Mouse (Mus musculus) neural tube, embryonic 11.5 days (tissue): Measurements from ENCODE around the gene Smok3b. TPM values are rescaled to one million over a fixed set of nuclear protein-coding genes. Genes with fewer than 3 reads are reported as not detected.

Source experiments
- ATAC-seq: fragments of 200-750 bp; cut with Nextera tagmentation; 2 replicates; pipeline ENCODE4 v1.8.0; 2017; ENCODE audit warnings: moderate number of reproducible peaks, mild to moderate bottlenecking, moderate TSS enrichment, moderate library complexity; ENCODE audit not compliant: insufficient read depth, low FRiP score, low TSS enrichment
- DNase-seq: peaks from one replicate; pipeline ENCODE4 v3.0.0-alpha.2; 2015; ENCODE audit warnings: low spot score
- H3K27ac ChIP-seq: fragments of 300-500 bp; sonication (generic); 2 replicates; pipeline ENCODE4 v1.5.1; 2014; ENCODE audit warnings: low read depth, mild to moderate bottlenecking, low read length
- H3K27me3 ChIP-seq: fragments of 300-500 bp; sonication (generic); 2 replicates; pipeline ENCODE4 v1.6.1; 2014; ENCODE audit warnings: mild to moderate bottlenecking, low read length, mixed read lengths; ENCODE audit not compliant: control insufficient read depth, insufficient read depth
- H3K36me3 ChIP-seq: fragments of 300-500 bp; sonication (generic); 2 replicates; pipeline ENCODE4 v1.6.1; 2014; ENCODE audit warnings: mild to moderate bottlenecking, low read length, moderate library complexity, mixed read lengths; ENCODE audit not compliant: control insufficient read depth, insufficient read depth
- H3K4me1 ChIP-seq: fragments of 300-500 bp; sonication (generic); 2 replicates; pipeline ENCODE4 v1.6.1; 2014; ENCODE audit warnings: low read length, mixed read lengths; ENCODE audit not compliant: control insufficient read depth, insufficient read depth
- H3K4me2 ChIP-seq: fragments of 300-500 bp; sonication (generic); 2 replicates; pipeline ENCODE4 v1.6.1; 2014; ENCODE audit warnings: low read depth, mild to moderate bottlenecking, moderate library complexity
- H3K4me3 ChIP-seq: fragments of 300-500 bp; sonication (generic); 2 replicates; pipeline ENCODE4 v1.5.1; 2014; ENCODE audit warnings: low read depth, low read length
- H3K9ac ChIP-seq: fragments of 300-500 bp; sonication (generic); 2 replicates; pipeline ENCODE4 v1.6.1; 2014; ENCODE audit warnings: mild to moderate bottlenecking, low read length
- H3K9me3 ChIP-seq: fragments of 300-500 bp; sonication (generic); 2 replicates; pipeline ENCODE4 v1.6.1; 2016; ENCODE audit warnings: low read length; ENCODE audit not compliant: control insufficient read depth
- WGBS: fragments of 180-500 bp; shearing (Covaris S2); extraction: QIAGEN DNeasy Blood & Tissue Kit; methylation state at CpG from one replicate; pipeline ENCODE4 v1.1.7; 2014; 5-methylcytosine and 5-hydroxymethylcytosine counted together
- polyA plus RNA-seq: library from polyadenylated mRNA; unstranded; fragments of >200 nt; fragmentation: Nextera tagmentation; extraction: Ambion mirVana; gene quantifications from 2 replicates; pipeline ENCODE4 v1.2.1, GENCODE M21; 2014

Gene Smok3b
- polyA plus RNA-seq, 1 experiment from 2014 or later, result not detected

DNA sequence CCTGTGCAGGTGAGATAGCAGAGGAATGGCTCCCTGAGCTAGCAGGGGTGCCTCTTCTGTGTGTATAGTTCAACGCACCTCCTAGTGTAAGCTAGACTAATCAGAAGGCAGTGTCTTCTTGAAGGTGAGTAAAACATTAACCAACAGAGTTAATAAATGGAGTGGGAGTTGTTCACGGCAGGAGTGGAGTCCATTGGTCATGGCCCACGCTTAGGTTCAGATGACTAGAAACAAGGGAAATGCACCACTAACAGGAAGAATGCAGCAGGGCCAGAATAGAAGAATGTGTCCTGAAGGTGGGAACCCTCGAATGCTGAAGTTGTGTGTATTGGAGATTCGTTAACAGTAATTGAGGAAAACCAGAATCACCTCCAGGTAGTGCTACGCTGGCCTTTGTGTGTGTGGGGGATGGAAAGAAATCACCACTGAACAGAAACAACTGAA is 67.9 kb downstream of the Smok3b start:
- no peak overlapping the region for H3K9ac ChIP-seq
- DNase-seq (no peak), ATAC-seq (no peak)
- no peak overlapping the region for H3K4me3 ChIP-seq
- H3K27ac ChIP-seq, result no peak overlapping the region
- H3K4me1 ChIP-seq, result peaks cover 4% of the 10 kb centered on the region; the same call in 1 of the 2 replicates
- no peaks in the 10 kb centered on the region for H3K27me3 ChIP-seq
- H3K36me3 ChIP-seq, result peaks cover 3% of the 10 kb centered on the region
- no peak overlapping the region for H3K4me2 ChIP-seq
- no peaks in the 10 kb centered on the region for H3K9me3 ChIP-seq
- 73% methylated on average over 6 of the region's 6 CpGs for WGBS

- H3K4me3 ChIP-seq, result no peak overlapping the region
- H3K9ac ChIP-seq, result no peak overlapping the region
- H3K9me3 ChIP-seq, result no peaks in the 10 kb centered on the region
- H3K27me3 ChIP-seq, result no peaks in the 10 kb centered on the region
- H3K4me1 ChIP-seq, result peaks cover 4% of the 10 kb centered on the region; the same call in 1 of the 2 replicates
- no peak overlapping the region for H3K4me2 ChIP-seq
- 83% methylated on average over 3 of the region's 3 CpGs for WGBS
- DNase-seq (no peak), ATAC-seq (no peak)
- H3K36me3 ChIP-seq, result peaks cover 9% of the 10 kb centered on the region
- H3K27ac ChIP-seq, result no peak overlapping the region
These were observed 69.0 kb downstream of the Smok3b start for GRCm38 (mm10) chr5:138090271-138090670.

DNA sequence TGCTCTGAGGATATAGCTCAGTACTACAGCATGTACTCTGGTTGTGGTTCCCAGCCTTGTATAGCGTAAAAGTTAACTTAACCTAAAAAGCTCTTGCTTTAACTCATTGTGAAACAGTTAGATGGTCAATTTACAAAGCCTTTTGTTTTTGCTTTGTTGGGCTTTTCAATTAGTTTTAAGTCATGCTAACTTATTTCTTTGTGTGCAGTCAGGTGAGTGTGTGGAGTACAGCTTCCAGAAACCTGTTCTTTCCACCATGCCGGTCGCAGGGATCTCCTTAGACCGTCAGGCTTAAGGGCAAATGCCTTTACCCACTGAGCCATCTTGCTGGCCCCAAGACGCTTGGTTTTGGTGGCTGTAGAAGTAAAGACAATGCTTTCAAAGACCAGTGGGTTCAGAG is 69.5 kb downstream of the Smok3b start:
- H3K9me3 ChIP-seq, result no peaks in the 10 kb centered on the region
- H3K9ac ChIP-seq, result no peak overlapping the region
- H3K36me3 ChIP-seq, result peaks cover 9% of the 10 kb centered on the region
- H3K4me2 ChIP-seq, result no peak overlapping the region
- H3K27ac ChIP-seq, result no peak overlapping the region
- no peaks in the 10 kb centered on the region for H3K27me3 ChIP-seq
- H3K4me3 ChIP-seq, result no peak overlapping the region
- DNase-seq (no peak), ATAC-seq (no peak)
- H3K4me1 ChIP-seq, result peaks cover 4% of the 10 kb centered on the region; the same call in 1 of the 2 replicates
- WGBS, result 95% methylated on average over 5 of the region's 5 CpGs

GRCm38 (mm10) chr5:138092771-138093170 is 71.5 kb downstream of the Smok3b start:
- DNase-seq, result no peak
- no peaks in the 10 kb centered on the region for H3K27me3 ChIP-seq
- H3K36me3 ChIP-seq, result peaks cover 21% of the 10 kb centered on the region

GRCm38 (mm10) chr5:138094474-138094873 is 73.2 kb downstream of the Smok3b start:
- DNase-seq, result no peak
- H3K36me3 ChIP-seq, result peaks cover 34% of the 10 kb centered on the region
- no peaks in the 10 kb centered on the region for H3K4me1 ChIP-seq
- WGBS, result 96% methylated on average over 6 of the region's 6 CpGs
- no peaks in the 10 kb centered on the region for H3K27me3 ChIP-seq
- H3K9ac ChIP-seq, result no peak overlapping the region
- no peak overlapping the region for H3K27ac ChIP-seq
- no peaks in the 10 kb centered on the region for H3K9me3 ChIP-seq
- H3K4me3 ChIP-seq, result no peak overlapping the region
- H3K4me2 ChIP-seq, result no peak overlapping the region
- ATAC-seq, result no peak

More at GRCm38 (mm10) chr5:138092771-138093170, 71.5 kb downstream of the Smok3b start:
- Histone ChIP-seq H3K9ac (no peak overlapping the region), H3K27ac (no peak overlapping the region), H3K4me1 (no peaks in the 10 kb centered on the region), H3K9me3 (no peaks in the 10 kb centered on the region), H3K4me3 (no peak overlapping the region), H3K4me2 (no peak overlapping the region)
- no peak for ATAC-seq
- 94% methylated on average over 4 of the region's 4 CpGs for WGBS

Other genes with a start within 250 kb of the Smok3b start
- 71.1 and 71.2 TPM in 2 replicates for gene Ppp1r35, start 242.6 kb upstream of the Smok3b start, polyA plus RNA-seq
- 10.0 and 10.7 TPM in 2 replicates for gene Mepce, start 233.8 kb upstream of the Smok3b start, polyA plus RNA-seq
- gene Zcwpw1, start 233.6 kb upstream of the Smok3b start, polyA plus RNA-seq, result 11.4 and 11.5 TPM in 2 replicates
- gene Pilra, start 185.1 kb upstream of the Smok3b start, polyA plus RNA-seq, result 0.33 and 0.84 TPM in 2 replicates
- gene Pilrb1, start 163.3 kb upstream of the Smok3b start, polyA plus RNA-seq, result not detected in 2 replicates
- gene Pilrb2, start 149.6 kb upstream of the Smok3b start, polyA plus RNA-seq, result not detected in 2 replicates
- 0.08 TPM in 1 of 2 replicates, not detected in the other for gene Cyp3a13, start 99.8 kb upstream of the Smok3b start, polyA plus RNA-seq
- gene Gjc3, start 58.3 kb upstream of the Smok3b start, polyA plus RNA-seq, result 0.09 TPM in 1 of 2 replicates, not detected in the other
- not detected in 2 replicates for gene Azgp1, start 39.9 kb upstream of the Smok3b start, polyA plus RNA-seq
- not detected in 2 replicates for gene Smok3a, start 168 bp upstream of the Smok3b start, polyA plus RNA-seq
- not detected in 2 replicates for gene Smok3c, start 31.8 kb downstream of the Smok3b start, polyA plus RNA-seq
- 43.8 and 45.1 TPM in 2 replicates for gene Zkscan1, start 63.7 kb downstream of the Smok3b start, polyA plus RNA-seq
- 126 and 128 TPM in 2 replicates for gene Zscan21, start 95.5 kb downstream of the Smok3b start, polyA plus RNA-seq
- gene Zfp113, start 134.3 kb downstream of the Smok3b start, polyA plus RNA-seq, result 25.5 and 27.8 TPM in 2 replicates
- 316 and 319 TPM in 2 replicates for gene Cops6, start 139.6 kb downstream of the Smok3b start, polyA plus RNA-seq
- gene Ap4m1, start 150.6 kb downstream of the Smok3b start, polyA plus RNA-seq, result 15.7 and 17.2 TPM in 2 replicates
- 272 and 282 TPM in 2 replicates for gene Mcm7, start 151.0 kb downstream of the Smok3b start, polyA plus RNA-seq
- gene Taf6, start 166.0 kb downstream of the Smok3b start, polyA plus RNA-seq, result 119 and 122 TPM in 2 replicates
- 48.4 and 53.8 TPM in 2 replicates for gene Cnpy4, start 166.1 kb downstream of the Smok3b start, polyA plus RNA-seq
- 10.2 and 10.8 TPM in 2 replicates for gene Mblac1, start 172.9 kb downstream of the Smok3b start, polyA plus RNA-seq
- not detected in 2 replicates for gene Nxpe5, start 204.5 kb downstream of the Smok3b start, polyA plus RNA-seq
- 51.9 and 53.5 TPM in 2 replicates for gene Lamtor4, start 234.1 kb downstream of the Smok3b start, polyA plus RNA-seq
- gene BC037034, start 242.6 kb downstream of the Smok3b start, polyA plus RNA-seq, result 9.1 and 9.5 TPM in 2 replicates